Mouse (Mus musculus) C2C12 (cell line): Measurements from ENCODE around the gene Ebf1. TPM values are rescaled to one million over a fixed set of nuclear protein-coding genes. Genes with fewer than 3 reads are reported as not detected.

ENCODE experiments used
- H3K27me3 ChIP-seq: one replicate; pipeline ENCODE4 v1.6.1; 2011; ENCODE audit not compliant: control insufficient read depth, insufficient read depth, insufficient read length
- H3K36me3 ChIP-seq: one replicate; pipeline ENCODE4 v1.6.1; 2011; ENCODE audit not compliant: control insufficient read depth, insufficient read depth
- H3K4me3 ChIP-seq: one replicate; pipeline ENCODE4 v1.5.1; 2011; ENCODE audit warnings: mild to moderate bottlenecking, control low read depth; ENCODE audit not compliant: poor library complexity, insufficient read depth, severe bottlenecking
- H3K79me2 ChIP-seq: one replicate; pipeline ENCODE4 v1.6.1; 2011; ENCODE audit not compliant: control insufficient read depth, insufficient read depth
- H3K79me3 ChIP-seq: one replicate; pipeline ENCODE4 v1.6.1; 2011; ENCODE audit warnings: low read depth, control low read depth
- H3ac ChIP-seq: one replicate; pipeline ENCODE3; 2011; ENCODE audit warnings: low read depth; ENCODE audit not compliant: control insufficient read depth, insufficient read length
- CEBPB ChIP-seq: IDR thresholded peaks from one replicate; pipeline ENCODE4 v1.6.1; 2011; ENCODE audit warnings: low read depth, mild to moderate bottlenecking, control low read depth, moderate library complexity
- CTCF ChIP-seq: IDR thresholded peaks from one replicate; pipeline ENCODE4 v1.5.1; 2011; ENCODE audit not compliant: control insufficient read depth, insufficient read depth, insufficient read length
- FOSL1 ChIP-seq: IDR thresholded peaks from one replicate; pipeline ENCODE4 v1.8.0; 2011; ENCODE audit warnings: mild to moderate bottlenecking, low read length; ENCODE audit not compliant: poor library complexity, insufficient read depth, severe bottlenecking
- MAX ChIP-seq: IDR thresholded peaks from one replicate; pipeline ENCODE4 v1.6.1; 2011; ENCODE audit warnings: mild to moderate bottlenecking, control low read depth
- MYOD1 ChIP-seq: IDR thresholded peaks from one replicate; pipeline ENCODE4 v1.6.1; 2011; ENCODE audit warnings: low read depth; ENCODE audit not compliant: control insufficient read depth, insufficient read length
- MYOG ChIP-seq: IDR thresholded peaks from one replicate; pipeline ENCODE4 v1.6.1; 2011; ENCODE audit not compliant: control insufficient read depth, insufficient read length; ENCODE audit errors: extremely low read depth
- USF1 ChIP-seq: IDR thresholded peaks from one replicate; pipeline ENCODE4 v1.6.1; 2011; ENCODE audit warnings: low read depth, mild to moderate bottlenecking, control low read depth, moderate library complexity
- polyA plus RNA-seq: library from polyadenylated mRNA; unstranded; fragments of >200 nt; fragmentation: generic; extraction: Trizol; gene quantifications from one replicate; pipeline ENCODE4 v1.2.1, GENCODE M21; 2012; ENCODE audit warnings: missing spikeins

Gene Ebf1
- polyA plus RNA-seq, 1 experiment = 4.3 TPM

- Histone ChIP-seq H3K79me2 (no peaks in the 10 kb centered on the region), H3K79me3 (peaks cover 1% of the 10 kb centered on the region), H3K4me3 (no peak overlapping the region), H3K36me3 (no peaks in the 10 kb centered on the region), H3ac (no peak overlapping the region), H3K27me3 (no peaks in the 10 kb centered on the region)
- TF ChIP-seq MYOD1 (no peak), CEBPB (no peak), MAX (no peak), MYOG (no peak), USF1 (no peak), CTCF (no peak), FOSL1 (no peak)
These were observed 97.1 kb downstream of the Ebf1 start for GRCm38 (mm10) chr11:44714188-44714587.

- Histone ChIP-seq H3K4me3 (no peak overlapping the region), H3ac (no peak overlapping the region), H3K27me3 (no peaks in the 10 kb centered on the region), H3K79me3 (peaks cover 1% of the 10 kb centered on the region), H3K36me3 (no peaks in the 10 kb centered on the region), H3K79me2 (no peaks in the 10 kb centered on the region)
- TF ChIP-seq MYOD1 (no peak), CTCF (no peak), CEBPB (no peak), USF1 (no peak), FOSL1 (no peak), MAX (no peak), MYOG (no peak)
These were observed 98.7 kb downstream of the Ebf1 start for GRCm38 (mm10) chr11:44715776-44716175.

GRCm38 (mm10) chr11:44716928-44717327, 99.8 kb downstream of the Ebf1 start:
- Histone ChIP-seq H3K79me3 (peaks cover 1% of the 10 kb centered on the region), H3ac (no peak overlapping the region), H3K27me3 (no peaks in the 10 kb centered on the region), H3K4me3 (no peak overlapping the region), H3K36me3 (no peaks in the 10 kb centered on the region), H3K79me2 (no peaks in the 10 kb centered on the region)
- TF ChIP-seq CTCF (no peak), MAX (no peak), FOSL1 (no peak), USF1 (no peak), CEBPB (no peak), MYOD1 (no peak), MYOG (no peak)

- H3K4me3 ChIP-seq = no peak overlapping the region
- H3K27me3 ChIP-seq = no peaks in the 10 kb centered on the region
- TF ChIP-seq CTCF = no peak
- no peak for TF ChIP-seq MYOD1
- no peak for TF ChIP-seq CEBPB
- no peak for TF ChIP-seq MYOG
- no peak for TF ChIP-seq FOSL1
- TF ChIP-seq MAX = no peak
- TF ChIP-seq USF1 = no peak
- H3K79me3 ChIP-seq = peaks cover 1% of the 10 kb centered on the region
- H3ac ChIP-seq = no peak overlapping the region
- H3K36me3 ChIP-seq = no peaks in the 10 kb centered on the region
- no peaks in the 10 kb centered on the region for H3K79me2 ChIP-seq
These were observed 100.5 kb downstream of the Ebf1 start for GRCm38 (mm10) chr11:44717636-44718035.

- H3K79me3 ChIP-seq = no peaks in the 10 kb centered on the region
- TF ChIP-seq MYOG (no peak), CEBPB (no peak), FOSL1 (no peak), MAX (no peak), CTCF (no peak), MYOD1 (no peak), USF1 (no peak)
- no peaks in the 10 kb centered on the region for H3K79me2 ChIP-seq
- H3K4me3 ChIP-seq = no peak overlapping the region
- no peaks in the 10 kb centered on the region for H3K36me3 ChIP-seq
- no peaks in the 10 kb centered on the region for H3K27me3 ChIP-seq
- no peak overlapping the region for H3ac ChIP-seq
These were observed 104.9 kb downstream of the Ebf1 start for GRCm38 (mm10) chr11:44721976-44722375.

- no peak overlapping the region for H3ac ChIP-seq
- TF ChIP-seq CEBPB (no peak), FOSL1 (no peak), MYOG (no peak), USF1 (no peak), MYOD1 (no peak), CTCF (no peak), MAX (no peak)
- no peaks in the 10 kb centered on the region for H3K79me3 ChIP-seq
- no peaks in the 10 kb centered on the region for H3K36me3 ChIP-seq
- no peaks in the 10 kb centered on the region for H3K79me2 ChIP-seq
- H3K27me3 ChIP-seq = no peaks in the 10 kb centered on the region
- no peak overlapping the region for H3K4me3 ChIP-seq
These were observed 106.9 kb downstream of the Ebf1 start for GRCm38 (mm10) chr11:44723950-44724502.
